Mouse (Mus musculus): ENCODE results near the gene Ttc27. TPM values are rescaled to one million over a fixed set of nuclear protein-coding genes. Genes with fewer than 3 reads are reported as not detected.

Gene Ttc27
- total and polyA plus RNA-seq, 3 experiments, result 55.2 to 59.9 TPM; not detected in 1

GRCm38 (mm10) chr17:74904332-74904687 lies 186.8 kb downstream of the Ttc27 start:
- no peak overlapping the region for H3K9ac ChIP-seq (ENCODE audit: control insufficient read depth, low read depth, low read length, poor library complexity, severe bottlenecking)
- no peak for TF ChIP-seq RAD21 (IDR thresholded peaks at IDR 0.05; ENCODE audit: low read depth, low read length)
- TF ChIP-seq TCF12 (IDR thresholded peaks at IDR 0.05; ENCODE audit: low read depth, low read length), result peak; percentile 28; the same call in 1 of the 2 replicates
- peak in 1 of 2 experiments; percentile 21; a peak in 1 of 4 replicates for TF ChIP-seq EP300 (IDR thresholded peaks at IDR 0.05; ENCODE audit: low read depth in 1 of 2, low read length in 2 of 2)
- no peak for TF ChIP-seq JUND (IDR thresholded peaks at IDR 0.05; ENCODE audit: low read depth, low read length)
- no peak for TF ChIP-seq CHD1 (IDR thresholded peaks at IDR 0.05; ENCODE audit: low read depth, low read length)
- TF ChIP-seq CHD2 (IDR thresholded peaks at IDR 0.05; ENCODE audit: low read length), result no peak
- TF ChIP-seq UBTF (IDR thresholded peaks at IDR 0.05; ENCODE audit: borderline replicate concordance, insufficient read depth, low read depth, low read length), result no peak
- TF ChIP-seq ZC3H11A (IDR thresholded peaks at IDR 0.05; ENCODE audit: low read depth, low read length), result no peak
- no peak for TF ChIP-seq MXI1 (IDR thresholded peaks at IDR 0.05; ENCODE audit: low read depth, low read length)
- TF ChIP-seq POLR2A (IDR thresholded peaks at IDR 0.05; ENCODE audit: control insufficient read depth in 1 of 2, insufficient read depth in 1 of 2, low read depth in 1 of 2, low read length in 2 of 2, poor library complexity in 1 of 2), result no peak
- no peaks in the 10 kb centered on the region for H3K36me3 ChIP-seq (ENCODE audit: control insufficient read depth in 1 of 2, insufficient read depth in 2 of 2, low read length in 2 of 2)
- no peaks in the 10 kb centered on the region for H3K79me2 ChIP-seq (ENCODE audit: control insufficient read depth, insufficient read depth, low read length, poor library complexity)
- H3K27ac ChIP-seq (ENCODE audit: control insufficient read depth, low read depth, low read length), result no peak overlapping the region
- H3K4me3 ChIP-seq (ENCODE audit: control insufficient read depth in 1 of 2, insufficient read depth in 1 of 2, low read depth in 2 of 2, low read length in 2 of 2), result no peak overlapping the region
- no peaks in the 10 kb centered on the region for H3K27me3 ChIP-seq (ENCODE audit: control insufficient read depth in 1 of 2, insufficient read depth in 2 of 2, low read length in 2 of 2)
- DNase-seq (ENCODE audit: low read depth, low spot score), result no peak
- no peaks in the 10 kb centered on the region for H3K4me1 ChIP-seq (ENCODE audit: control insufficient read depth in 1 of 2, insufficient read depth in 2 of 2, low read length in 2 of 2)
- H3K9me3 ChIP-seq (replicated peaks; ENCODE audit: insufficient read depth, low read length), result no peaks in the 10 kb centered on the region

GRCm38 (mm10) chr17:74904956-74905355 lies 187.4 kb downstream of the Ttc27 start:
- Histone ChIP-seq H3K36me3 (ENCODE audit: control insufficient read depth in 1 of 2, insufficient read depth in 2 of 2, low read length in 2 of 2) (no peaks in the 10 kb centered on the region), H3K79me2 (ENCODE audit: control insufficient read depth, insufficient read depth, low read length, poor library complexity) (no peaks in the 10 kb centered on the region), H3K27me3 (ENCODE audit: control insufficient read depth in 1 of 2, insufficient read depth in 2 of 2, low read length in 2 of 2) (no peaks in the 10 kb centered on the region), H3K9ac (ENCODE audit: control insufficient read depth, low read depth, low read length, poor library complexity, severe bottlenecking) (no peak overlapping the region), H3K27ac (ENCODE audit: control insufficient read depth, low read depth, low read length) (no peak overlapping the region), H3K9me3 (replicated peaks; ENCODE audit: insufficient read depth, low read length) (no peaks in the 10 kb centered on the region), H3K4me3 (ENCODE audit: control insufficient read depth in 1 of 2, insufficient read depth in 1 of 2, low read depth in 2 of 2, low read length in 2 of 2) (no peak overlapping the region), H3K4me1 (ENCODE audit: control insufficient read depth in 1 of 2, insufficient read depth in 2 of 2, low read length in 2 of 2) (no peaks in the 10 kb centered on the region)
- TF ChIP-seq UBTF (IDR thresholded peaks at IDR 0.05; ENCODE audit: borderline replicate concordance, insufficient read depth, low read depth, low read length), result no peak
- TF ChIP-seq USF1 (IDR thresholded peaks at IDR 0.05; ENCODE audit: low read depth, low read length), result no peak
- no peak for TF ChIP-seq SIN3A (IDR thresholded peaks at IDR 0.05; ENCODE audit: low read length)
- no peak for TF ChIP-seq MAX (IDR thresholded peaks at IDR 0.05; ENCODE audit: low read length)
- TF ChIP-seq POLR2AphosphoS5 (IDR thresholded peaks at IDR 0.05; ENCODE audit: borderline replicate concordance, low read depth, low read length), result no peak
- TF ChIP-seq RCOR1 (IDR thresholded peaks at IDR 0.05; ENCODE audit: low read depth, low read length), result no peak
- no peak for TF ChIP-seq ELF1 (IDR thresholded peaks at IDR 0.05; ENCODE audit: low read depth, low read length)
- TF ChIP-seq POLR2A (IDR thresholded peaks at IDR 0.05; ENCODE audit: control insufficient read depth in 1 of 2, insufficient read depth in 1 of 2, low read depth in 1 of 2, low read length in 2 of 2, poor library complexity in 1 of 2), result no peak
- no peak for TF ChIP-seq SMC3 (IDR thresholded peaks at IDR 0.05; ENCODE audit: low read depth, low read length)
- TF ChIP-seq MYC (IDR thresholded peaks at IDR 0.05; ENCODE audit: low read depth, low read length), result no peak
- TF ChIP-seq HCFC1 (IDR thresholded peaks at IDR 0.05; ENCODE audit: low read depth, low read length), result no peak
- TF ChIP-seq JUND (IDR thresholded peaks at IDR 0.05; ENCODE audit: low read depth, low read length), result no peak
- TF ChIP-seq GABPA (IDR thresholded peaks at IDR 0.05; ENCODE audit: low read depth, low read length), result no peak
- no peak for TF ChIP-seq ETS1 (IDR thresholded peaks at IDR 0.05; ENCODE audit: low read depth, low read length)
- no peak for TF ChIP-seq ZKSCAN1 (IDR thresholded peaks at IDR 0.05; ENCODE audit: low read depth, low read length)
- no peak for TF ChIP-seq MXI1 (IDR thresholded peaks at IDR 0.05; ENCODE audit: low read depth, low read length)
- DNase-seq (ENCODE audit: low read depth, low spot score), result no peak
